Mouse (Mus musculus) frontal cortex, adult 2 months (tissue): ENCODE data around the gene Cfap70. TPM values are rescaled to one million over a fixed set of nuclear protein-coding genes. Genes with fewer than 3 reads are reported as not detected.

Experiments
- DNase-seq, 2 experiments: peaks; one replicate each; pipeline ENCODE4 v3.0.0; 2022; ENCODE audit warnings: low spot score in 1 of 2; ENCODE audit errors: extremely low spot score in 1 of 2
- polyA plus RNA-seq: library from polyadenylated mRNA; depleted of rRNA; stranded (reverse); fragments of >200 nt; gene quantifications from 2 replicates; pipeline ENCODE4 v1.2.3, GENCODE M21; 2012; rRNA removed

Gene Cfap70
- polyA plus RNA-seq, result 0.72 and 1.7 TPM in 2 replicates

GRCm38 (mm10) chr14:20451765-20452331 is at the start of gene Cfap70:
Gene Cfap70, minus strand, starts transcription at chr14:20452226.
- DNase-seq, result peak; percentile 51 to 67

- DNase-seq, result no peak
Observed at GRCm38 (mm10) chr14:20499982-20500381, 48.0 kb upstream of the Cfap70 start.

GRCm38 (mm10) chr14:20496603-20497002 is 44.6 kb upstream of the Cfap70 start, which contains the start of gene Mss51:
Gene Mss51, minus strand, starts transcription at chr14:20496901.
- no peak for DNase-seq

- no peak for DNase-seq
Observed at GRCm38 (mm10) chr14:20486031-20486430, 34.0 kb upstream of the Cfap70 start.

- DNase-seq, result no peak
Observed at GRCm38 (mm10) chr14:20482051-20482751, 30.2 kb upstream of the Cfap70 start.

GRCm38 (mm10) chr14:20481211-20481610 is 29.2 kb upstream of the Cfap70 start:
- no peak for DNase-seq

GRCm38 (mm10) chr14:20480195-20480579 is 28.2 kb upstream of the Cfap70 start:
- DNase-seq, result no peak

GRCm38 (mm10) chr14:20479291-20480194 is 27.5 kb upstream of the Cfap70 start, which contains the start of gene Anxa7:
Gene Anxa7, minus strand, starts transcription at chr14:20480133.
- DNase-seq, result peak; percentile 56 to 73

- peak in 1 of 2 experiments; percentile 22 for DNase-seq
Observed at GRCm38 (mm10) chr14:20478801-20479200, 26.8 kb upstream of the Cfap70 start.

- DNase-seq, result no peak
Observed at GRCm38 (mm10) chr14:20478385-20478784, 26.4 kb upstream of the Cfap70 start.

GRCm38 (mm10) chr14:20477261-20478025 is 25.4 kb upstream of the Cfap70 start:
- DNase-seq, result no peak

GRCm38 (mm10) chr14:20460216-20460615 is 8.2 kb upstream of the Cfap70 start:
- no peak for DNase-seq

GRCm38 (mm10) chr14:20458378-20458777 is 6.4 kb upstream of the Cfap70 start:
- DNase-seq, result no peak

GRCm38 (mm10) chr14:20452929-20453328 is 903 bp upstream of the Cfap70 start:
- no peak for DNase-seq

GRCm38 (mm10) chr14:20451302-20451701 is 724 bp downstream of the Cfap70 start:
- no peak for DNase-seq

GRCm38 (mm10) chr14:20447209-20447608 is 4.8 kb downstream of the Cfap70 start:
- DNase-seq, result peak in 1 of 2 experiments; percentile 64

- DNase-seq, result no peak
Observed at GRCm38 (mm10) chr14:20442252-20442651, 9.8 kb downstream of the Cfap70 start.

GRCm38 (mm10) chr14:20436976-20437375 is 15.1 kb downstream of the Cfap70 start:
- DNase-seq, result no peak

GRCm38 (mm10) chr14:20432420-20432819 is 19.6 kb downstream of the Cfap70 start:
- no peak for DNase-seq

GRCm38 (mm10) chr14:20431726-20432125 is 20.3 kb downstream of the Cfap70 start:
- DNase-seq, result no peak
